Mouse (Mus musculus) urinary bladder, adult 2 months (tissue): ENCODE measurements around the gene Scgb1b10. TPM values are rescaled to one million over a fixed set of nuclear protein-coding genes. Genes with fewer than 3 reads are reported as not detected.
"Not testable (repeated sequence)": the region's sequence is repeated elsewhere in the genome, so short reads cannot be mapped to it uniquely, and the experiment has no call there.

Experiments
- DNase-seq: peaks from one replicate; pipeline ENCODE4 v3.0.0; 2022; ENCODE audit warnings: low spot score
- polyA plus RNA-seq: library from polyadenylated mRNA; depleted of rRNA; stranded (reverse); fragments of >200 nt; gene quantifications from 2 replicates; pipeline ENCODE4 v1.2.3, GENCODE M21; 2012; rRNA removed

Gene Scgb1b10
- polyA plus RNA-seq: not detected in 2 replicates

GRCm38 (mm10) chr7:32100553-32100952 is at the start of gene Scgb1b10:
Scgb1b10 (plus strand) TSS chr7:32100853.
- not testable (repeated sequence) for DNase-seq

Other genes with a start within 250 kb of the Scgb1b10 start
- gene Scgb2b11, start 110.3 kb downstream of the Scgb1b10 start, polyA plus RNA-seq: not detected in 2 replicates
- not detected in 2 replicates for gene Scgb1b11, start 122.0 kb downstream of the Scgb1b10 start, polyA plus RNA-seq
- gene Scgb2b12, start 226.4 kb downstream of the Scgb1b10 start, polyA plus RNA-seq: not detected in 2 replicates
- not detected in 2 replicates for gene Scgb1b12, start 233.3 kb downstream of the Scgb1b10 start, polyA plus RNA-seq